Mouse (Mus musculus): Measurements from ENCODE around the gene Runx2. TPM values are rescaled to one million over a fixed set of nuclear protein-coding genes. Genes with fewer than 3 reads are reported as not detected.

Runx2 gene
- polyA plus RNA-seq (2015; fragmentation: Nextera tagmentation; extraction: Ambion mirVana), result 0.23 and 0.45 TPM in 2 replicates

GRCm38 (mm10) chr17:44814508-44815175, at the start of gene Runx2:
Gene Runx2, minus strand, starts transcription at chr17:44814797.

GRCm38 (mm10) chr17:44776738-44777270, 37.8 kb downstream of the Runx2 start, which contains the start of gene Supt3:
Gene Supt3, plus strand, starts transcription at chr17:44777152.

Other genes starting within 250 kb of the Runx2 start
- gene Supt3, start 37.6 kb downstream of the Runx2 start, polyA plus RNA-seq (2015; fragmentation: Nextera tagmentation; extraction: Ambion mirVana), result 6.9 and 10.0 TPM in 2 replicates